Mouse (Mus musculus) stomach, embryonic 14.5 days (tissue): ENCODE measurements around the gene Nfib. TPM values are rescaled to one million over a fixed set of nuclear protein-coding genes. Genes with fewer than 3 reads are reported as not detected.

Experiments used
- ATAC-seq: fragments of 200-750 bp; cut with Nextera tagmentation; 2 replicates; pipeline ENCODE4 v1.8.0; 2017; ENCODE audit warnings: low read depth, moderate TSS enrichment; ENCODE audit not compliant: insufficient number of reproducible peaks, insufficient read depth, low FRiP score
- H3K27ac ChIP-seq: fragments of 300-500 bp; sonication (generic); 2 replicates; pipeline ENCODE4 v1.5.1; 2014; ENCODE audit warnings: mild to moderate bottlenecking, low read length, moderate library complexity, mixed read lengths
- H3K27me3 ChIP-seq: fragments of 300-500 bp; sonication (generic); 2 replicates; pipeline ENCODE4 v1.6.1; 2014; ENCODE audit warnings: low read length, control low read depth, mixed read lengths; ENCODE audit not compliant: control insufficient read depth, insufficient read depth
- H3K36me3 ChIP-seq: fragments of 300-500 bp; sonication (generic); 2 replicates; pipeline ENCODE4 v1.6.1; 2014; ENCODE audit warnings: mild to moderate bottlenecking, control low read depth, low read length, moderate library complexity, mixed read lengths; ENCODE audit not compliant: control insufficient read depth, insufficient read depth
- H3K4me1 ChIP-seq: fragments of 300-500 bp; sonication (generic); 2 replicates; pipeline ENCODE4 v1.6.1; 2014; ENCODE audit warnings: low read length, control low read depth, mixed read lengths; ENCODE audit not compliant: control insufficient read depth, insufficient read depth
- H3K4me2 ChIP-seq: fragments of 300-500 bp; sonication (generic); replicated peaks from 2 replicates; pipeline ENCODE4 v1.6.1; 2014; ENCODE audit warnings: low read depth, low read length, control low read depth
- H3K4me3 ChIP-seq: fragments of 300-500 bp; sonication (generic); 2 replicates; pipeline ENCODE4 v1.5.1; 2014; ENCODE audit warnings: low read depth, low read length, control low read depth
- H3K9ac ChIP-seq: fragments of 300-500 bp; sonication (generic); replicated peaks from 2 replicates; pipeline ENCODE4 v1.6.1; 2014; ENCODE audit warnings: low read depth, mild to moderate bottlenecking, control low read depth, low read length, moderate library complexity, mixed read lengths
- H3K9me3 ChIP-seq: fragments of 300-500 bp; sonication (generic); 2 replicates; pipeline ENCODE4 v1.6.1; 2016; ENCODE audit warnings: low read depth, low read length, control low read depth; ENCODE audit not compliant: control insufficient read depth
- WGBS: fragments of 180-500 bp; shearing (Covaris S2); extraction: QIAGEN DNeasy Blood & Tissue Kit; methylation state at CpG from one replicate; pipeline ENCODE4 v1.1.7; 2014; 5-methylcytosine and 5-hydroxymethylcytosine counted together
- polyA plus RNA-seq: library from polyadenylated mRNA; unstranded; fragments of >200 nt; fragmentation: Nextera tagmentation; extraction: Ambion mirVana; gene quantifications from 2 replicates; pipeline ENCODE4 v1.2.1, GENCODE M21; 2014

Gene Nfib
- polyA plus RNA-seq, 1 experiment from 2014 or later, result 94.5 TPM

DNA sequence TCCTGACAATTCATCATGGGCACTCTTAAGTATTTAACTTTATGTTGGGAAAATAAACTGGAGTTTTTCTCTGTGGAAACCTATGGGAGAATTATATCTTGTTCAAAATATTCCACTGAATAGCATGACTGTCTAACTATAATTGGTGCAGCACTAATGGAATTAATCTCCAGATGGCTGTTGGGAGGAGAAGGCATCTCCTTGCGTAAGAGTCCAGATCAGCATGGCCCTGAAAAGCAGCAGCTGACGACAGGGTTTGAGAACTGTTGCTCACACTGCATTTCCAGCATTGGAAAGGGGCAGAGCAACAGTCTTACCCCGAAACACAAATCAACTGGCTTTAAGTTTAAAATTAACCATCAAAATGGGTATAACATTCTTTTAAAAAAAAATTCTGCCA is 380.6 kb downstream of the Nfib start:
- Histone ChIP-seq H3K4me1 (peaks cover 9% of the 10 kb centered on the region), H3K4me2 (no peak overlapping the region), H3K4me3 (no peak overlapping the region), H3K36me3 (peaks cover 36% of the 10 kb centered on the region), H3K9me3 (no peaks in the 10 kb centered on the region), H3K9ac (no peak overlapping the region), H3K27ac (no peak overlapping the region), H3K27me3 (no peaks in the 10 kb centered on the region)
- WGBS, result 69% methylated on average over 3 of the region's 3 CpGs
- ATAC-seq, result no peak

- H3K4me3 ChIP-seq, result no peak overlapping the region
- H3K9ac ChIP-seq, result no peak overlapping the region
- no peaks in the 10 kb centered on the region; the same call in 1 of the 2 replicates for H3K4me1 ChIP-seq
- peaks cover 36% of the 10 kb centered on the region for H3K36me3 ChIP-seq
- ATAC-seq, result no peak
- H3K9me3 ChIP-seq, result no peaks in the 10 kb centered on the region
- H3K27ac ChIP-seq, result no peak overlapping the region
- H3K4me2 ChIP-seq, result no peak overlapping the region
- 70% methylated on average over 4 of the region's 4 CpGs for WGBS
- no peaks in the 10 kb centered on the region for H3K27me3 ChIP-seq
These were observed 384.5 kb downstream of the Nfib start for GRCm38 (mm10) chr4:82321008-82321407.

DNA sequence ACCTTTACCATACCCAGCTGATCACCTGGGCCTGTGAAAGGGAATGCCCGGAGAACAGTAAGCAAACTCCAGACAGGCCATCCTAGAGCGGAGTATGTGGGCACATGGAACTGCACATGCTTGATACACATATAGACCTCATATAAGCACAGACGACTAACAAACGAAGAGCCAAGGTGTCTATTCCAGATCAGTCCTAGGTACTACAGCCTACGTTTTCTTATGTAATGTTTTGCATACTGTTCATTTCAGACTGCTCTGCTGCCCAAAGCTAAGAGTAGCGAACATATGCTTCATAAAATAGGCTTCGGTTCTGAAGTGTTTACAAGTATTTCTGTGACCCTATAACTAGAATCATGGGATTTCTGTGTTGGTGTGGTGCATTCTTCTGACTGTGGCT is 386.2 kb downstream of the Nfib start:
- ATAC-seq, result no peak
- Histone ChIP-seq H3K27ac (no peak overlapping the region), H3K9me3 (no peaks in the 10 kb centered on the region), H3K4me3 (no peak overlapping the region), H3K27me3 (no peaks in the 10 kb centered on the region), H3K36me3 (peaks cover 32% of the 10 kb centered on the region), H3K4me2 (no peak overlapping the region), H3K4me1 (no peaks in the 10 kb centered on the region; the same call in 1 of the 2 replicates), H3K9ac (no peak overlapping the region)
- WGBS, result 63% methylated on average over 7 of the region's 7 CpGs

DNA sequence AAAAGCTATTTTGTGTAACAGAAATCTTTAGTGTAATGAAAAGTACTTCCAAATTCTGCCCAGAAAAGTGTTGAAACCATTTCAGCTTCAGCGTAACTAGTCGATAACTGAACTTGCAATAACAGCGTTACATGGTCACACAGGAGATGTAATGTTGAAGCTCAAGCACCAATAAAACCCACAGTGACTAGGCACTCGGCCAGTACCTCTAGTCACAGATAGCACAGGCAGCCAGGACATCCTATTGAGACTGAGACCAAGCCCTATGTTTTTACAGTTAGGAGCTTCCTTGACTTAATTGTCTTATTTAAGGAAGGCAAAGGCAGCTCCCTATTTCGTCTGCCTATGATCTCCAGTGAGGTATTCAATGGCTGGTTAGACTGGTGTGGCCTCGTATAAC is 389.4 kb downstream of the Nfib start:
- H3K36me3 ChIP-seq, result peaks cover 14% of the 10 kb centered on the region
- peaks cover 9% of the 10 kb centered on the region; the same call in 1 of the 2 replicates for H3K4me1 ChIP-seq
- no peak overlapping the region for H3K27ac ChIP-seq
- H3K4me3 ChIP-seq, result no peak overlapping the region
- no peak for ATAC-seq
- H3K27me3 ChIP-seq, result no peaks in the 10 kb centered on the region
- 84% methylated on average over 6 of the region's 6 CpGs for WGBS
- H3K9me3 ChIP-seq, result no peaks in the 10 kb centered on the region
- H3K9ac ChIP-seq, result no peak overlapping the region
- H3K4me2 ChIP-seq, result no peak overlapping the region

- no peak for ATAC-seq
- peaks cover 12% of the 10 kb centered on the region; the same call in 1 of the 2 replicates for H3K4me1 ChIP-seq
- no peak overlapping the region for H3K27ac ChIP-seq
- H3K9me3 ChIP-seq, result no peaks in the 10 kb centered on the region
- 56% methylated on average over 2 of the region's 2 CpGs for WGBS
- peaks cover 12% of the 10 kb centered on the region for H3K36me3 ChIP-seq
- no peak overlapping the region for H3K4me2 ChIP-seq
- H3K4me3 ChIP-seq, result no peak overlapping the region
- H3K27me3 ChIP-seq, result no peaks in the 10 kb centered on the region
- H3K9ac ChIP-seq, result no peak overlapping the region
These were observed 389.8 kb downstream of the Nfib start for GRCm38 (mm10) chr4:82315710-82316109.

- Histone ChIP-seq H3K4me3 (no peak overlapping the region), H3K27me3 (no peaks in the 10 kb centered on the region), H3K4me1 (peaks cover 22% of the 10 kb centered on the region; the same call in 1 of the 2 replicates), H3K27ac (peak overlapping the region; percentile 52; the same call in 1 of the 2 replicates), H3K9ac (no peak overlapping the region), H3K36me3 (peaks cover 14% of the 10 kb centered on the region), H3K4me2 (no peak overlapping the region), H3K9me3 (no peaks in the 10 kb centered on the region)
- 40% methylated on average over 11 of the region's 11 CpGs for WGBS
- no peak; the same call in 1 of the 2 replicates for ATAC-seq
These were observed 394.4 kb downstream of the Nfib start for GRCm38 (mm10) chr4:82310924-82311734.

- no peak for ATAC-seq
- Histone ChIP-seq H3K4me3 (no peak overlapping the region), H3K27me3 (no peaks in the 10 kb centered on the region), H3K4me2 (0 out of 2 replicates have a peak overlapping the region, but pooled peaks have one; percentile 1), H3K9ac (no peak overlapping the region), H3K9me3 (no peaks in the 10 kb centered on the region), H3K36me3 (peaks cover 14% of the 10 kb centered on the region), H3K27ac (peak overlapping the region; percentile 89; the same call in 1 of the 2 replicates), H3K4me1 (peaks cover 35% of the 10 kb centered on the region)
- 17% methylated on average over 6 of the region's 6 CpGs for WGBS
These were observed 399.5 kb downstream of the Nfib start for GRCm38 (mm10) chr4:82306045-82306444.

GRCm38 (mm10) chr4:82304148-82304871 is 401.2 kb downstream of the Nfib start:
- Histone ChIP-seq H3K27me3 (no peaks in the 10 kb centered on the region), H3K9ac (no peak overlapping the region), H3K27ac (peak overlapping the region; percentile 89), H3K4me2 (peak overlapping the region; percentile 28), H3K9me3 (no peaks in the 10 kb centered on the region), H3K36me3 (peaks cover 13% of the 10 kb centered on the region), H3K4me1 (peaks cover 33% of the 10 kb centered on the region), H3K4me3 (no peak overlapping the region)
- ATAC-seq, result no peak
- WGBS, result 4% methylated on average over 17 of the region's 17 CpGs
